Mouse (Mus musculus) layer of hippocampus, adult 9-10 months (tissue): ENCODE data around the gene Hes6.

Experiments used
- DNase-seq: peaks from one replicate; pipeline ENCODE4 v3.0.0; 2022; ENCODE audit warnings: low spot score

Hes6 gene

DNA sequence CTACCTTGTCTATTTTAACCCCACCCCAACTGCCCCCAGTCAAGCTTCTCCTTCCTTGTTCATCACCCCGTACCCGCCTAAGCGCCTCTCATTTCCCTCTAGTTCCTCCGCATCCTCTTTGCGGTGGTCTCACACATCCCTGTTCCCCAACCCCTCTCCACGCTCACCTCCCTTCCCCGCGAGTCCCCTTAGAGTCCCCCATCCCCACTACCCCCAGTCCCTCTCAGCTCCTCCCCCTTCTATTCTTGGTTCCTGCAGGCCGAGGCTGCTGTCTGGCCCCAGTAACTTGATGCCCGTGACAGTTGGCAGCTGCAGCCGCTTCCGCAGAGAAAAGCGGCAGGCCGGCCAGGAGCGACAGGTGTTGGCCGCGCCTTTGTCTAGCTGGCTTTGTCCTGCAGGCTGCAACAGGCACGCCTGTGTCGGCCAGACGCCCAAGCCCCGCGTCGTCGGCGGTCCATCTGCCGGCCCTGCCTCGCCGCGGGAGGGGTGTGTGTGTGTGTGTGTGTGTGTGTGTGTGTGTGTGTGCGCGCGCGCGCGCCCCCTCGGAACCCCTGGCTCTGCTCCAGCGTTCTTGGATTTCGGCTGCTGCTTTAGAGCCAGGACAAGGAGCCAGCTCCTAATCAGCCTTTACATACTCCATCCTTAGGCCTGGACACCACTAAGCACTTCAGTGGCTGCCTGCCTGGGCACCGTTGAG is at the start of gene Hes6:
Hes6 (minus strand) TSS at position 141 of the 697 bp plus-strand sequence.
- no peak for DNase-seq

DNA sequence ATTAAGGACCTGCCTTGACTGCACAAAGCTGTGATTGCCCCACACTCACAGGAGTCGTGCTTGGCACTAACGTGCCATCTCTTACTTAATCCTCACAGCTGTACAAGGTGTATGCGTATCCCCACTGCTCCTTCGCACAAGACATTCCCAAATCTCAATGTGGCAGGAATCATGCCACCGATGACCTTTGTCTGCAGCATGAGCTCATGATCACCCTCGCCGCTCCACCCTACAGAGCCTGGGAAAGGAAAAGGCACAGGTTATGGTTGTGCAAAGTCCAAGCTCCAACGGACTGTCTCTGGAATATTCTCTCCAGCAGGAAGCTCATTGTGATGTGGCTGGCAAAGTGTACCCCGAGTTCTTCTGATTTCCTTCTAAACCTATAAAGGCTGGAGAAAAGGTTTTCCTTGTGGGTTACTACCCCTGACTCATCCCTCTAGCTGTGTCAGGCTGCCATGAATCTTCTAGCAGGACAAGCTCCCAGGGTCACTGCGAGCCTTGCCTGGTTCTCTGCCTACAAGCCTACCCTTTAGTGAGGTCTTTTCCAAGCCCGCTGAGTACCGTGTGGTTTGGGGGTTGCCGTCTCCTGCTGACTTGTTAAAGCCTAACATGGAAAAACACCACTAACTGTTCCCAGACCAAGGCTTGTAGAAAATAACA is 49.6 kb upstream of the Hes6 start:
- DNase-seq, result no peak

DNA sequence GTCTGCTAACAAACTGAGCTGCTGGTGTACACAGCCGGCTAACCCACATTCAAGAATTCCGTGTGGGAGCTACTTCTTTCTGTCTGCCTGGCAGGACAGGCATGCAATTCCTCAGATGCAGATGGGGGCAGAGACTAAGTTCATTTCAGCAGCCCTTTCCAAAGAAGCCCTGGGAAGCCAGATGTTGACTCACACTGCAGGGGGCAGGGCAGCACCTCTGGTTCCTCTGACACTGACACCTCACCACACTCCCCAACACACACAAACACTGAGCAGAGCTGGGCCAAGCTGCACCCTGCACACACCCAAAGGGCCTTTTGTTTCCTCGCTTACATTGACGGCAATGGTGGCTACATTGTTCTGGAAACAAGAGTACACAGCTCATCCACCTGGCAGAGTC is 46.7 kb upstream of the Hes6 start:
- no peak for DNase-seq

DNA sequence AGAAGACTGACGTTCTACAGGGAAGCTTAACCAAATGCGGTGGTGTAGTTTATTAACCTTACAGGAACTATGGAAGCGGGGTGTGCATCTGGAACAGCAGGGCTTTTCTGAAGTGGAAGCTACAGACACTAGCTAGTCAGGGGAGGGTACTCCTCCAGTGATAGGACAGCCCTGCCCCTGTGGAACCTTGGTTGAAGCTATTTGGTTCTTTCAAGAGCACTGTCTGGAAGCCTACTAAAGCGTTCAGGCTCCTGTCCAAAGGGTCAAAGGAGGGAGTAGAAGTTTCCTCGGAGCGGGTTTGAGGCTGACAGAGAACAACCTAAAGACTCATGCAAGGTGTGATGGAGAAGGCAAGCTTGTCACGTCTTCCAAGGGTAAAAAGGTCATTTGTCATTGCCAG is 46.2 kb upstream of the Hes6 start:
- no peak for DNase-seq

- peak; percentile 99 for DNase-seq
Observed at GRCm38 (mm10) chr1:91459059-91459809, 45.4 kb upstream of the Hes6 start, which contains the start of gene Per2. TSS of gene Per2 (minus strand) at chr1:91459324.

- DNase-seq, result no peak
Observed at GRCm38 (mm10) chr1:91458223-91458861, 44.5 kb upstream of the Hes6 start.

DNA sequence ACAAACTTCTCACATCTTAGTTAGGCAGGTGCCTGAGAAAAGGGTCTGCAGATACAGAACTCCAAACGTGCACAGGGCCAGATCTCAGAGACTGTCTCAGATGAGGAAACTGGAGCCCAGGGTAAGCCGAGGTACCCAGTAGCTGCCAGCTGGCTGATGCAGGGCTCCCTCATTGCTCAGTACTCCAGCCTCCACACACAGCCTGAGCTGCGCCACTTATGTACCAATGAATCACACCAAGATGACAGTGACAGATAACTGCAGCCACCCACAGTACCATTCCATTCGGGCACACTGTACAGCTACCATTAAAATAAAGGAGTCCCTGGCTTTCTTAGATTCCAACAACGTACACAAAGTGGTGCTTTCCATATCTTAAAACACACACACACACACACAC is 43.9 kb upstream of the Hes6 start:
- DNase-seq, result no peak

DNA sequence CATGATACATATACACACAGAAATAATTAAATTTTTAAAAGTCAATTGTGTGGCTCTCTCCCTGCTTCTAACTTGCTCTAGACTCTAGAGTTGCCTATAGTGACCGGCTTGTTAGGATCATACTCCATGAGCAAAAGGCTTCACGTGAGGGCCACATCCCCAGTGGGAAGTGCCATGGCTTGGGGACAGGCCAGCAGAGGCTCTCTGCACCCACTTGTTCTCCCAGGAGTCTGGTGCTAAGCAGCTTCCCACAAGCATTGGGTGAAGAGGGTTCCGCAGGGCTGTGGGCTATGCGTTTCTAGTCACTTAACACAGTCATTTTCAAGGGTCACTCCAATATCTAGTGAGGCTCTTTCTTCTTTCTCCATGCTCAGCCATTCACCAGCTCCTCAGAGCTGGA is 43.3 kb upstream of the Hes6 start:
- DNase-seq, result no peak

- no peak for DNase-seq
Observed at GRCm38 (mm10) chr1:91456301-91456801, 42.5 kb upstream of the Hes6 start.

DNA sequence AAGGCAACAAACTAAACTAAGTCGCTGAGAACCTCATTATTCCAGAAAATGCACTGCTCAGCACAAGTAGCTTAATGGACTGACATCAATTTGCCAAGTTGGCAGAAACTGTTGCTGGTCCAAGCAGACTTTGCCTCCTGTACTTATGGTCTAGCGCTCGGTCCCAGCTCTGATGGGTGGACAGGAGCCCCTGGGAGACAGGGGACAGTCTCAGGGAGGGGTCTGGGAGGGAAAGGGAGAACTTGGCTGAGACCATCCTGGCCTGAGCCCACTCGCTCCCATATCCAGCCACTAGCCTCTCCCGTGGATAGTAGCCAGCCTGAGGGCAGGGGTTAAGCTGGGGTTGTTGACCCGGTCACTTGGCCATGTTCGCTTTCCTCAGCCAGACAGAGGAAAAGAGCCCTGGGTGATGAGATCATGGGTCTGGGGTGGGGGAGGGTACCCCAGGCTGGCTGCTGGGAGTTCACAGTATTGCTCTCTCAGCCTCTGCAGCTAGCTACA is 41.9 kb upstream of the Hes6 start:
- DNase-seq, result no peak

DNA sequence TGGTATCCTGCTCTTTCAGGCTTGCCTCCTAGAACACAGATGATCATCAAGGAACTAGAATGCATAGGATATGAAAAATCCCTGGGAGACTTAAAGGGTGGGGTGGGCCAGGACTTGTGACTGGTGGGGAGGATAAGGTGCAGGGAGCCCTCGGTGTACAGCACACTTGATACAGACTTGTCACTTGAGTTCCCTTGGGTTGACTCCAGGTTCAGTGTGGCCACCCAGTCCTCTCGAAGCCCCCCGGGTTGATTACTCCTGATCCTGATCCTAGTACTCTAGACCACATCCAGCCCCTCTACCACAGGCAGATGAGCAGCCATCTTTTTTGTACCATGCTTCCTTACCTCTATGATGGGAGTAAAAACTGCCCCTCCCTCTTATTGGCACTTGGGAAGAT is 41.1 kb upstream of the Hes6 start:
- no peak for DNase-seq

GRCm38 (mm10) chr1:91454366-91454765 is 40.5 kb upstream of the Hes6 start:
- no peak for DNase-seq

DNA sequence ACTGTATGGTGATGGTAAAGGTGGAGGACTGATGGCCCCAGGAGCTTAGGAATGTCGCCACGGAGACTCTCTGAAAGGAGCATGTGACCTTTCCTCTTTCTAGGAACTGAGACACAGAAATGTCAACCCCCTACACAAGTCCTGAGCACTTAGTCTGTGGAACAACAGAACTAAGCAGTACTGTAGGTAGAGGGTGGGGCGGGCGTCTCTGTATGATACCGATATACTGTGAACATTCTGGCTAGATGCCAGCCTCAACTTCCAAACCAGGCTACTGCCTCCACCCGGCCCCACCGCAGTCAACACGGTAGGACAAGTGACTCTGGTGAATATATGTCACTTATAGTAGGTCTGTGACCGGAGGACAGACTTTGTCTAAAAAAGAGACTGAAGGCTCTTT is 40.1 kb upstream of the Hes6 start:
- DNase-seq, result no peak

DNA sequence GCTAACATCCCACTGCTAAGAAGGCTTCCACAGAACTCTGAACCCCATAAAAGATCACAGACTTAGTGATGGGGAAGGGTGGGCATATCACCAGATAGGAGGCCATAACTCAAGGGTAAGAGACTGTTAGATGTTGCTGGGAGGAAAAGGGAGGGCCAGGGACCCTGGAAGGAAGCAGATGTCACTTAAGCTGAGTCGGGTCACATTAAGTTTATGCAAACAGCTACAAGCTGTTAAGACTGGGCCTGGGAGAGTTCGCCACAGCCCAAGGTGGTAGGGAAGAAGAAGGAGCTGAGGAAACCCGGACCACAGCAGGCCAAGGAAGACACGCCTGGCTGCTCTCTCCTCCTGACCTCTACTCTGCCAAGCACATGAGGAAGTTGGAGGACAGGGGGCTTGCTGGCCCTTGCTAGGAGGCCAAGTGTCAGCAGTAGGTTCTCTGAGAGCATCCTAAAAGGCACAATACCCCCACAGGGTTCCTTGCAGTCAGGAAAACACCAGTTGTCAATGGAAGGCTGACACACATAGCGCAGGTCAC is 37.8 kb upstream of the Hes6 start:
- no peak for DNase-seq

DNA sequence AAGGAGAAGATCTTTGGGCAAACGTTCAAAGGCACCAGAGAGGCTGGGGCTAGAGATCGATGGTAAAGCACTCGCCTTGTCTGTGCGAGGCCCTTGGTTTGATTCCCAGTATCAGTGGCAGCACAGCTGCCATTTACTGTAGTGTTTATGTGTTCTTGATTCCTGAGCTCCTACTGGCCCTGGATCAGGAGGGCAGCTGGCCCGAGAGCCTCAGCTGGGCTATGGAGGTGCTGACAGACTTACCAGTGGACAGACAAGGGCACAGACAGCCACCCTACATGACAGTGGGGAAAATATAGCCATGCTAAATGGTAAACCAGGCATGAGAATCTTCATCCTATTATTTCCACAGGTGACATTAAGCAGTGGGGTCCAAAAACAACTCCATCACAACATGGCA is 37.0 kb upstream of the Hes6 start:
- no peak for DNase-seq

GRCm38 (mm10) chr1:91448688-91449087 is 34.9 kb upstream of the Hes6 start:
- DNase-seq, result no peak

DNA sequence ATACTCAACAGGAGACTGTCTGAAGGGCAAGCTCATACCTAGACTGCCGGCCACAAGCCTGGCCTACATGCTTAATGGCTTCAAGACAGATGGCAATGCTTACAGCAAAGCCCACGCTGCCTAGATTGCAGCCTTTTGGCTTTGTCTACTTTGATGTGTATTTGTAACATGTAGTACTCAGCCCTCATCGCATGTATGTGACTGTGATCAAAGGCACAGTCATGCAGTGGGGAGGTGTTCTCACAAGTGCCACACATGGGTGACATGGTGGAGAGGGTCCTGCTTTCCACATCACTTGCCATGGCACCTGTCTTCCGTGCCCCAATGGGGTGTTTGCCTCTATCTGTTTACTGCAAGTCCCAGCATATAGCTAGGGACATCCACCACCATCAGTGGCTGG is 32.7 kb upstream of the Hes6 start:
- DNase-seq, result no peak

DNA sequence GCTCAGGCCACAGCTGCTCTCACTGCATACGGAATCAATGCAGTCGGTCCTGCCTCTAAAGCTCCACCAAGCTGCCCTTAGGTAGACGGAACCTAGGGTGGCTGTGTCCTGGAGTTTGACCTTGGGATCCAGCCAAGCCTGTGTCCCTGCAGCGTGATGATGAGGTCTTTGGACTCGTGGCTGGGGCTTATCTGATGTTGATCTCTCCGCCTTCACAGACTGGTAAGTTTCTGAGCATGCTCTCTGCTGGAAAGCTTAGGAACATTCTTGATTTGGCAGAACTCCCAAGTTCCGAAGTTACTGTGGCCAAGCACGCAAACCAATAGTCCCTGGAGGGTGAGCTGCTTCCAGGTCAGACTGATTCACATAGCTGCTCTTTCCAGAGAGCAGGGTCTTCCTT is 32.2 kb upstream of the Hes6 start:
- DNase-seq, result no peak

- DNase-seq, result no peak
Observed at GRCm38 (mm10) chr1:91444841-91445830, 31.3 kb upstream of the Hes6 start.

DNA sequence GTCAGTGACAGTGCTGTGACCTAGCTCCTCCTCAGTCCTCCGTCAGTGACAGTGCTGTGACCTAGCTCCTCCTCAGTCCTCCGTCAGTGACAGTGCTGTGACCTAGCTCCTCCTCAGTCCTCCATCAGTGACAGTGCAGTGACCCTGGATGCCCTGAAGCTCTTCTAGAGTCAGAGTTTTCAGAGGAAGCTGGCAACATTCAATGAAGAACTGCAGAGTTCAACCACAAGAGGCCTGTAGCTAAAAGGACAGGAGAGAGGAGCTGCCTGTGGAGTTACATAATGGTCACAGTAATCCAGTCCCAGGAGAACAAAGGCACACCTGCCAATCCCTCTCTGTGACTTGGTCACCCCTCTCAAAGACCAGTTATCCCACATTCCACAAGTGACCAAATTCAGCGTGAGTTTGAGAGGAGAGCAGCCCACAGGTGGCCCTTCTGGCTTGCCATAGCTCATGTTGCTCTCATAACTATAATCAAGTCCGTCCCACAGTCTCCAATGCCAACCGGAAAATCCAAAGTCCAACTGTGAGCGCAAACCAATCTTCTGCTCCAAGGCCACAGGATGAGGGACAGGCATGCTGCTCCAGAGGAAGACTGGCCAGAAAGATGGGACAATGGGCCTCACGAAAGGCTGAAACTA is 28.6 kb upstream of the Hes6 start:
- DNase-seq, result no peak
